Mouse (Mus musculus): ENCODE results near the gene Smg6.

Gene Smg6

GRCm38 (mm10) chr11:74961953-74962352, 36.3 kb downstream of the Smg6 start:
- no peaks in the 10 kb centered on the region for H3K36me3 ChIP-seq (ENCODE audit: control insufficient read depth, insufficient read depth, low read length, poor library complexity, severe bottlenecking)

DNA sequence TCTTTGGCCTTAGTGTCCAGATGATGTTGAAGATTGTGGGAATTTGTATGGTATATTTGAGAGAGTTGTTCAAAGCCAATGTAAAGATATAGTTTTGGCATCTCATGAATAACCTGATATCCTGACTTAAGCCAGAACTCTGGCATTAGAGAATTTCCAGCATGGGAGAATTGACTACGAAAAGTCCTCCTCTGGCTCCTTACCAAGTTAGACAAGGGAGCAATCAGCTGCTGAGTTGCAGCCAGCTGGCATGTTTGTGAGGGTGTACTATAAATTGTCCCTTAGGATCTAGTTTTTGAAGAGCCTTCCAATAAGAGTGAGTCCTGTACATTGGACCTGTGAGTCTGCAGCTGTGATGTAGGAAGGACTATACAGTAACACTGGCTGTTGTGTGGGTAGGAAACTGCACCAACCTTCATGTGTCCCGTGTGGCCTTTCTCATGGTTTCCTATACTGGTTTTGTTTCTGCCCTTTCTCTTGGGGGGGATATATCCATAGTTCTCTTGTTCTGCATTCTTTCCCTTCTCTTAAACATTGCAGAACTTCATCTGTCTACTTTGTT, 37.3 kb downstream of the Smg6 start:
- no peaks in the 10 kb centered on the region for H3K36me3 ChIP-seq (ENCODE audit: control insufficient read depth, insufficient read depth, low read length, poor library complexity, severe bottlenecking)
- no peak for DNase-seq (ENCODE audit: low read depth, low spot score)
- no peaks in the 10 kb centered on the region for H3K27me3 ChIP-seq (ENCODE audit: control insufficient read depth, insufficient read depth, low read length, poor library complexity, severe bottlenecking)

More at GRCm38 (mm10) chr11:74961953-74962352, 36.3 kb downstream of the Smg6 start:
- no peaks in the 10 kb centered on the region for H3K27me3 ChIP-seq (ENCODE audit: control insufficient read depth, insufficient read depth, low read length, poor library complexity, severe bottlenecking)
- DNase-seq (ENCODE audit: low read depth, low spot score) = no peak

DNA sequence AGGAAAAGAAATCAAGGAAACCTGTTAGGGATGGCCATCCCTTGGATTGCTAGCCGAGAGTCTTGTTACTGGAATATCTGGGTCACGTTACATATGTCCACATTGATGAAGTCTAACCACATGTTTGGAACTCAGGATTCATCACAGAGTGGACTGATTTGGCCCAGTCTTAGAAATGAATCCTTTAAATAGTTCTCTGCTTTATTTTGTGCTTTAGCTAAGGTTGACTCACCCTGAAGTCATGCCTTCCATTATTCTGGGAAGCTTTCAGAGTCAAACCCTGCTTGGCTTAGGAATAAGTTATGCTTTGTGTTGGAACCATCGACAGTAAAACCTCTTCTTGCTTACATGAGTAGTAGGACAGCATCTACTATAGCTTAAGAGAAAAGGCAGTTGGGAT, 39.9 kb downstream of the Smg6 start:
- DNase-seq (ENCODE audit: low read depth, low spot score) = no peak
- H3K27me3 ChIP-seq (ENCODE audit: control insufficient read depth, insufficient read depth, low read length, poor library complexity, severe bottlenecking) = no peaks in the 10 kb centered on the region
- no peaks in the 10 kb centered on the region for H3K36me3 ChIP-seq (ENCODE audit: control insufficient read depth, insufficient read depth, low read length, poor library complexity, severe bottlenecking)

DNA sequence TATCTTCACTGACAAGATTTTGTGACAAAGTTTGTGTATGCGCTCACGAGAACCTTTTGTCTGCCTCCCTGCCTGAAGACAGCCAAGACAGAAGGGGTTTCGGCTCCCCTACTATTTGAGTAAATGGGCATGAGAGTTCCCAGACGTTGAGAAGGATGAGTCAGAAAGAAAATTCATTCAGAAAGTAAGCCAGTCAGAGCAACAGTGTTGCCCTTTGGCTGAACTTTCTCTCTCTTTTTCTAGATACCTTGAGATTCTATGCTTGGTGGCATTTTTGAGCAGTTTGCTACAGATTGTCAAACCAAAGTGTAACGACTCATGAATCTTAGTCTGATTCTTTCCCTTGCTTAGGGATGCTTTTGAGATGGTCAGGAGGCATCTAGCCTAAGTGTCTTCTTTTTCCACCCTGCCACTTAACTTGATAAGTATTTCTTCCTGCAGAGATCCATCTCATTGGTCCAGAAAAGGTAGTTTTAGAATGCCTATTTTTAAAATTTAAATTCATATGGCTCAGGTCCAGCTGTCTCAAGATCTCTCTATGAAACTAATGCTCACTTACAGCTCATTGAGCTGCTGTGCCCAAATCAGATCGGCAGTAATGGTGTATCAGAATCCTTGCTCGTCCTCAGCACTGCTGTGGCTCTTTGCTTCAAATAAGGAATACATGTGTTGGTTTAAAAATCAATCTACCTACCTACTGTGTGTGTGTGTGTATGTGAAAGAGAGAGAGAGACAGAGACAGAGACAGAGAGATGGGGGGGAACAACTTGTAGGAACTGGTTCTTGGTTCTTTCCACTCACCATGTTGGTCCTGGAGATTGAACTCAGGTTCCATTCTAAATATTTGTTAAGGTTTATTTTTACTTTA, 47.9 kb downstream of the Smg6 start:
- DNase-seq (ENCODE audit: low read depth, low spot score) = no peak
- Histone ChIP-seq H3K27me3 (ENCODE audit: control insufficient read depth, insufficient read depth, low read length, poor library complexity, severe bottlenecking) (no peaks in the 10 kb centered on the region), H3K36me3 (ENCODE audit: control insufficient read depth, insufficient read depth, low read length, poor library complexity, severe bottlenecking) (no peaks in the 10 kb centered on the region)

GRCm38 (mm10) chr11:74974615-74975014, 49.0 kb downstream of the Smg6 start:
- no peaks in the 10 kb centered on the region for H3K27me3 ChIP-seq (ENCODE audit: control insufficient read depth, insufficient read depth, low read length, poor library complexity, severe bottlenecking)
- DNase-seq (ENCODE audit: low read depth, low spot score) = no peak
- no peaks in the 10 kb centered on the region for H3K36me3 ChIP-seq (ENCODE audit: control insufficient read depth, insufficient read depth, low read length, poor library complexity, severe bottlenecking)

GRCm38 (mm10) chr11:74976835-74977687, 51.4 kb downstream of the Smg6 start:
- no peak for DNase-seq (ENCODE audit: low read depth, low spot score)
- Histone ChIP-seq H3K36me3 (ENCODE audit: control insufficient read depth, insufficient read depth, low read length, poor library complexity, severe bottlenecking) (no peaks in the 10 kb centered on the region; the same call in 1 of the 2 replicates), H3K27me3 (ENCODE audit: control insufficient read depth, insufficient read depth, low read length, poor library complexity, severe bottlenecking) (no peaks in the 10 kb centered on the region)

DNA sequence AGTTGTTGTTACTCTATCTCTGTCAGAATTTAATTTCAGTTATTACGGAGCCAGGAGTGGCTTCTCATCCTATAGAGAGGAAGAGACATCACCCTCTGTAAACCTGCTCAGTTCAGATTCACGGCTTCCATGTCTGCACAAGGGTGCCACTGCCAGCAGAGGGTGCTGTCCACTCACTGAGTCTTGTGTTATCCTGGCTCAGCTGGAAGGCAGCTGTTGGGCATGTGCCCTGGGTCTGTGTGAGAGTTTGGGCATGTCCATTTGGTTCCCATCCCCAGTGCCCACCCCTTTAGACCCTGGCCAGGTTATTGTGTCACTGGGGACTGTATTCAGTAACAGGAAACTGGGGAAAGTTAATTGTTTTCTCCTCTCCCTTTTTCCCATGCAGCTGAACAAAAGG, 55.8 kb downstream of the Smg6 start:
- Histone ChIP-seq H3K36me3 (ENCODE audit: control insufficient read depth, insufficient read depth, low read length, poor library complexity, severe bottlenecking) (no peaks in the 10 kb centered on the region; the same call in 1 of the 2 replicates), H3K27me3 (ENCODE audit: control insufficient read depth, insufficient read depth, low read length, poor library complexity, severe bottlenecking) (no peaks in the 10 kb centered on the region)
- DNase-seq (ENCODE audit: low read depth, low spot score) = peak; percentile 83

DNA sequence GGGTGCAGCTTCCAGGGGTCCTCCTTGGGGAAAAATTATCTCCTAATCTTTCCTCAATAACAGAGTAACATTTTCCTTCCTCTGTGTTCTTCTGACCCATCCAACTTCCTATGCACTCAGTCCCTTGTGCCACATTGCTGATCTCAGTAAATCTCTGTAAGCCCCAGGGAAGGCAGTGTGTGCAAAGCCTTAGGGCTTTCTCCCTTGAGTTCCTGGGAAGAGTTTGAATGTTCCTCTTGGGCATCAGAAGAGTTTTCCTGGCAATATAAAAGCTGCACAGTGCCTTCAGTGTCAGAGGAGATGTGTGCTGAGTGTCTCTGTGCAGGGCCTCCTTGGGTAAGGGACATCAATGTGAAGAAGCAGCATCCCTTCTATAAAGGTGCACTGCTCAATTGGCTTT, 56.6 kb downstream of the Smg6 start:
- no peak for DNase-seq (ENCODE audit: low read depth, low spot score)
- no peaks in the 10 kb centered on the region; the same call in 1 of the 2 replicates for H3K36me3 ChIP-seq (ENCODE audit: control insufficient read depth, insufficient read depth, low read length, poor library complexity, severe bottlenecking)
- H3K27me3 ChIP-seq (ENCODE audit: control insufficient read depth, insufficient read depth, low read length, poor library complexity, severe bottlenecking) = no peaks in the 10 kb centered on the region

- no peaks in the 10 kb centered on the region for H3K36me3 ChIP-seq (ENCODE audit: control insufficient read depth, insufficient read depth, low read length, poor library complexity, severe bottlenecking)
- no peaks in the 10 kb centered on the region for H3K27me3 ChIP-seq (ENCODE audit: control insufficient read depth, insufficient read depth, low read length, poor library complexity, severe bottlenecking)
- no peak for DNase-seq (ENCODE audit: low read depth, low spot score)
Observed at GRCm38 (mm10) chr11:74988162-74988561, 62.5 kb downstream of the Smg6 start.

DNA sequence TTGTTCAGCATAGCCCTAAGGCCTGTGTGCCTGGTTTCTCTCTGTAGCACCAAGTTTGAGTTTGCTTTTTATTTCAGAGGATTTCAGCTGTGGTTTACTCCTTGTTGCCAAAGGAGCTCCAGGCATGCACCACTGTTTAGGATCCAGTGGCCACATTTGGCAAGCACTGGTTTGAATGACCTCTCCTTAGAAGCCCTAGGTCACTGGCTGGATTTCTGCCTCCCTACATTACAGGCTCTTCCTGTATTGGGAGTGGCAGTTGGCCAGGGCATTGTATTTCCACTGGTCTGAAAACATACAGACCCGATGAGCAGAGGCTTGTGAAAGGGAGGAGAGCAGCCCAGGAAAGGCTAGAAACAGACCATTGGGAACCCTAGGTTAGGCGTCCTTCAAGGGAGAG, 63.4 kb downstream of the Smg6 start:
- Histone ChIP-seq H3K27me3 (ENCODE audit: control insufficient read depth, insufficient read depth, low read length, poor library complexity, severe bottlenecking) (no peaks in the 10 kb centered on the region), H3K36me3 (ENCODE audit: control insufficient read depth, insufficient read depth, low read length, poor library complexity, severe bottlenecking) (no peaks in the 10 kb centered on the region)
- DNase-seq (ENCODE audit: low read depth, low spot score) = no peak

- Histone ChIP-seq H3K27me3 (ENCODE audit: control insufficient read depth, insufficient read depth, low read length, poor library complexity, severe bottlenecking) (no peaks in the 10 kb centered on the region), H3K36me3 (ENCODE audit: control insufficient read depth, insufficient read depth, low read length, poor library complexity, severe bottlenecking) (no peaks in the 10 kb centered on the region)
- DNase-seq (ENCODE audit: low read depth, low spot score) = no peak
Observed at GRCm38 (mm10) chr11:74990501-74990900, 64.9 kb downstream of the Smg6 start.

DNA sequence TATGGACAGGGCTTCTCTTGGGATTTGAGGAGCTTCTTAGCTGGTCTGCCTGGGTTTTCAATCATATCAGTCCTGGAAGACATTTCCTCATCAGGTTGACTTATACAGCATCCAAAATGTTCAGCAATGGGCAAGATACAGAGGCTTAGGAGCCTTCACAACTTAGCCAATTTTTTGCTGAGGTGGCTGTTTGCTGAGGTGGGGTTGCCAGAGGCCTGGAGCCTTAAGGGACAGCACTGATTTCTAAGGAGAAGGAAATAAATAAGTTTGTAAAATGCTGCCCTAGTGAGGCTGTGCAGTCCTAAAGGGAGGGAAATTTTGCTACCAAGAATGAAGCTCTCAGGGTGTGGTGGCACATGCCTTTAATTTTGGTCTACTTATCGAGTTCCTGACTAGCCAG, 65.7 kb downstream of the Smg6 start:
- no peaks in the 10 kb centered on the region for H3K27me3 ChIP-seq (ENCODE audit: control insufficient read depth, insufficient read depth, low read length, poor library complexity, severe bottlenecking)
- no peaks in the 10 kb centered on the region for H3K36me3 ChIP-seq (ENCODE audit: control insufficient read depth, insufficient read depth, low read length, poor library complexity, severe bottlenecking)
- no peak for DNase-seq (ENCODE audit: low read depth, low spot score)

GRCm38 (mm10) chr11:74992427-74992987, 66.9 kb downstream of the Smg6 start:
- no peak for DNase-seq (ENCODE audit: low read depth, low spot score)
- Histone ChIP-seq H3K36me3 (ENCODE audit: control insufficient read depth, insufficient read depth, low read length, poor library complexity, severe bottlenecking) (no peaks in the 10 kb centered on the region), H3K27me3 (ENCODE audit: control insufficient read depth, insufficient read depth, low read length, poor library complexity, severe bottlenecking) (no peaks in the 10 kb centered on the region)

DNA sequence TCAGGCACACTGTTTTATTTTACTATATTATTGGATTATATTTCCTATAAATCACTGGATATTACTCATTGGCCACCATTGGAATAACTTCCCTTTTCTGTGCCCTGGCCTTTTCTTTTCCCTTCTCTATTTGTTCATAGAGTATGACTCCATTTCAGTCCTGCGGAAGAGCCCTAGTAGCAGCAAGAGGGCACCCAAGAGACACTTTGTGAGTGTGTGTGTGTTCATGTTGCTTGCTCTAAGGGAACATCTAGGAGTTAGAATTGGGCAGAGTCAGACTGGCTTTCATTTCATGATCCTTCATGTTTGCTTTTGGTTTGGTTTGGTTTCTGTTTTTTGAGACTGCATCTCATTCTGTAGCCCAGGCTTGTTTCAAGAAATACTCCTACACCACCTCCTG, 68.5 kb downstream of the Smg6 start:
- no peaks in the 10 kb centered on the region for H3K36me3 ChIP-seq (ENCODE audit: control insufficient read depth, insufficient read depth, low read length, poor library complexity, severe bottlenecking)
- no peaks in the 10 kb centered on the region for H3K27me3 ChIP-seq (ENCODE audit: control insufficient read depth, insufficient read depth, low read length, poor library complexity, severe bottlenecking)
- DNase-seq (ENCODE audit: low read depth, low spot score) = no peak
